Mouse (Mus musculus): ENCODE data around the gene Ube2a.

The Ube2a gene

GRCm38 (mm10) chrX:36873765-36874164 lies at the start of gene Ube2a, which contains the start of gene C330007P06Rik:
Gene Ube2a, plus strand, starts transcription at chrX:36873900.
Gene C330007P06Rik, minus strand, starts transcription at chrX:36874111.
- DNase-seq: no peak

GRCm38 (mm10) chrX:36823932-36824711 lies 49.6 kb upstream of the Ube2a start:
- no peak for DNase-seq

DNA sequence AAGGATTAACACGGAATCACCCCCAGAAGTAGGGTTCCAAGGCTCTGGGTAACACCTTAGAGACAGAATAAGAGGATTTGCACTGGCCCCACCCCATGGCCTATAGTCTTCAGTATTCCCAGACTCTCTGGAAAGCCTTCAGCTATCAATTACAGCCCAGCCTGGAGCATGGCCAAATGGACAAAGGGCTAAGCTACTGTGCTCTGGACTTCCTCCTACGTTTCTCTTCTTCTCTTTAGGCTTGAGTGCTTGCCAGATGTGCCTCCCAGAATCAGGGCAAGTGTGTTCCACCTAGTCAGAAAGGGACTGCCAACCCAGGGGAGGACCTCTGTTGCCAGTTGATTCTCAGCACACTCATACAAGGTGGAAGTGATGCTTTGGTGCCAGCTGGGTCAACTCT lies 48.7 kb upstream of the Ube2a start:
- DNase-seq: no peak

DNA sequence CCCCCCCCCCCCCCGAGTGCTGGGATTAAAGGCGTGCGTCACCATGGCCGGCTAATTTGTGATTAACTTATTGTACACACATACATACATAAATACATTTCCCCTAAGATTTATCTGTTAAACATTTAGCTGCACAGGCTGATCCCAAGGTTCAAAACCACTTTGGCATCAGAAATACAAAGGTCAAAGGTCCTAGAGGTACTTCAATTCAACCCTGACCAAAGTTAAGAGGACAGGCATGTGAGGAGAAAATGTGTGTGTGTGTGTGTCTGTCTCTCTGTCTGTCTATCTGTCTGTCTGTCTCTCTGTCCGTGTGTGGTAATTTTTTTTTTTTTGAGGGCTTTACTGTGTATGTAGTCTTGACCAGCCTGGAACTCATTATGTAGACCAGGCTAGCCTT lies 46.8 kb upstream of the Ube2a start:
- no peak for DNase-seq

DNA sequence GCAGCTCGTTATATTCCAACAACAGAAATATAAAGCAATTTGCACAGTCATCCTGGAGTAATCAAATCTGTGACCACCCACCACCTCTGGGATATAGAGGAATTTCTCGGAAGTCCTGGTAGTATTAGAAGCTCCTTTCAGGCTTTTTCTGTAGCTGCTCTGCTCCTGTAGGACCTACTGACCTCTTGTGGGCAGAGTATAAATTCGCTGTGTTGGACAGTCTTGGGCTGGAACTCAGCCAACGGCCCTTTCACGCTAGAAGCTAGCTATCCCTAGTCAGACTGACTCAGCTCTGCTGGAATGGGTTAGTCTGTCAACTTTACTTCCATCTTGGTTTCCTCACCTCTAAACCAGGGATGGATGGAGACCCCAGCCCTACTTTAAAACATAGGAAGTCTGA lies 43.4 kb upstream of the Ube2a start:
- DNase-seq: peak; percentile 64 to 78

- no peak for DNase-seq
Measured at GRCm38 (mm10) chrX:36831632-36832031, 42.1 kb upstream of the Ube2a start.

DNA sequence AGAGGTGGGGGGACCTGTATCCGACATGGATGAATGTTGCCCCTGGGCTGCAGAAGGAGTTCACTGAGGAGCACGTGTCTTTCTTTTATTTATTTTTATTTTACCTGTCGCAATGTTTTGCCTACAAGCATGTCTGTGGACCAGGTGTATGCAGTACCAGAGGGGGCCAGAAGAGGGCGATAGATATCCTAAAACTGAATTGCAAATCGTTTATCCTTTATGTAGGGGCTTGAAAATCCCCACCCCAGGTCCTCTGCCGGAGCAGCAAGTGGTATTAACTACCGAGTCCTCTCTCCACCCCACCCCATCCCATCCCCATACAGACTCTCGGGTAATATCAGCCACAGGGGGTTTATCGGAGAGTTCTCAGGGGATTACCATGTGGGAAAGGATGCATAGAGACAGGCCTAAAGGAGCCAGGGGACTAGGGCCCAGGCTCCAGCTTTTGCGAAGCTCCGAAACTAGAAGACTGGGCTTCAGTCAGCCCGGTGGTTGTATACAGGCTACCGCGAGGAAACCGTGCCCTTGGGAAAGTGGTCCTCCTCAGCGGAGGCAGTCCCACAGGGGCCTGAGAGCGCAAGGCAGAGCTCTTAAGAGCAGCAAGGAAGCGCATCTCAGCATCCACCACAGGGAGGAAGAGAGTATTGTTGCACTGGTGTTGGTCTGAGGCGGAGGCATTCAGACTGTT lies 40.2 kb upstream of the Ube2a start:
- peak; percentile 85 to 90 for DNase-seq

GRCm38 (mm10) chrX:36837069-36837676 lies 36.5 kb upstream of the Ube2a start:
- no peak for DNase-seq

- DNase-seq: peak; percentile 57 to 76
Measured at GRCm38 (mm10) chrX:36839391-36839790, 34.3 kb upstream of the Ube2a start.

- DNase-seq: no peak
Measured at GRCm38 (mm10) chrX:36841698-36842097, 32.0 kb upstream of the Ube2a start.

GRCm38 (mm10) chrX:36843346-36843990 lies 30.2 kb upstream of the Ube2a start:
- DNase-seq: peak; percentile 13 to 20

DNA sequence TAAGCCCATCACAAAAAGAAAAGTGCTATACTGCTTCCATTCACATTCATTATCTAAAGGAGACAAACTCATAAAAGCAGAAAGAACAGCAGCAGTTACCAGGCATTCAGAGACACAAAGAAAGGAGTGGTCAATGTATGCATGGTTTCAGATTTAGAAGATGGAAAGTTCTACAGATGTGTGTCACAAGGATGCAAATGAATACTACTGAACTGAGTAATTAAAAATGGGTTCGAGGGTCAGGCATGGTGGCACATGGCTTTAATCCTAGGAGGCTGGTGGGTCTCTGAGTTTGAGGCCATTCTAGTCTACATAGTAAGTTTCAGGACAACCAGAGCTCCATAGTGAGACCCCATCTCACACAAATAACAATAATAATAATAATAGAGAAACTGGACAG lies 26.5 kb upstream of the Ube2a start:
- no peak for DNase-seq

GRCm38 (mm10) chrX:36852631-36853030 lies 21.1 kb upstream of the Ube2a start:
- DNase-seq: no peak

GRCm38 (mm10) chrX:36863766-36864608 lies 9.7 kb upstream of the Ube2a start:
- peak; percentile 85 to 86 for DNase-seq

DNA sequence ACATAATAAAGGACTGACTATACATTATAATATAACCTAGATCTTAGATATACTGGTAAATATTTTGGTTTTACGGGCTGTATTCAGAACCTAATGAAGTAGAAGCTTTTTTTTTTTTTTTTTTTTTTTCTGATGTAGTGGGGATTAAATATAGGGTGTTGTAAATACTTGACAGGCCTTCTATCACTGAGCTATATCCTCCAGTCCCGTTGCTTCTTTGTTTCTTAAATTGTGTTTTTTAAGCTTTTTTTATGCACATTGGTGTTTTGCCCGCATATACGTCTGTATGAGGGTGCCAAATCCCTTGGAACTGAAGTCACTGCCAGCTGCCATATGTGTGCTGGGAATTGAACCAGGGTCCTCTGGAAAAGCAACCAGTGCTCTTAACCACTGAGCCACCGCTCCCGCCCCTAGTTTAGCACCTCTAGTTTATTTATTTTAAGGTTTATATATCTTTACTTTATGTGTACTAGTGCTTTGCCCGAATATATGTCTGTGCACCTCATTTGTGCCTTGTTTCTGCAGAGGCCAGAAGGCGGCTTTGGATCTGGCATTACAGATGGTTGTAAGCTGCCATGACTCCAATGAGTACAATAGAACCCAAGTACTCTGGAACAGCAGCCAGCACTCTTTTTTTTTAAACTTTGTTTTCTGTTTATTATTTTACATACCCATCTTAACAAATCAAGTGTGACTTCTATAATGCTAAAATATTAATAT lies 8.9 kb upstream of the Ube2a start:
- DNase-seq: peak in 1 of 2 experiments; percentile 1

DNA sequence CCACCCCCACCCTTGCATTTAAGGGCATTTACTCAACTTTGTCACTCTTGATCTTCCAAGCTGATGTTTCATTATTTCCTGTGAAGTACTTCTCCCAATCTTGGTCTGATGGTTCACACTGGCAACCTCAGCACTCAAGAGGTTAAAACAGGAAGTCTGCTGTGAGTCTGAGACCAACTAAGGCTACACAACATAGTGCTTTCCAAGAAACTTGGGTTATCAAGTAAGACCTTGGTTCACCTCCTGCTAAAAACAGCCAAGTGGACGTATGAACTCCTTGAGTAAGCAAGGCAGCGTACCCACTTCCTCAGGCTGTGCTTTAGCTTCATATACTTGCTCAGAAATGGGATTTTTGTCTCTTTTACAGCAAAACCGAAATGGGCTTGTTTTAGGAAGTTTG lies 3.3 kb upstream of the Ube2a start:
- DNase-seq: no peak

GRCm38 (mm10) chrX:36874178-36874696 lies 537 bp downstream of the Ube2a start:
- DNase-seq: peak; percentile 91 to 95

DNA sequence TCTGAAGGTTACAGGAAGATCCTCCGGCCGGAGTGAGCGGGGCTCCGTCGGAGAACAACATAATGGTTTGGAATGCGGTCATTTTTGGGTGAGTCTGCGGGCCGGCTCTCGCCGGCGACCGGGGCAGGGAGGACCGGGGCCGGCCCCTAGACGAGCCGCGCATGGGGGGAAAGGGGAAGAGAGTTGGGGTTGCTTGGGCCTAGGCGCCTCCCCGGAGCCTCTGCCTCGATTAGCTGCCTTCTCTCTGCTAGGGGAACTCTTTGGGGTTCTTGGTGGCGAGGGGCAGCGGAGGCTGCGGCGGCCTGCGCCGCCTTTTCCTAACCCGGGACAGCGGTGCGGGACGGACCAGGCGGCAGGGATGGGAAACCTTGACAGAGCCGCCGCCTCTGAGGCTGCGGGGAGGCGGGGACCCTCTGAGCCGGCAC lies 1.0 kb downstream of the Ube2a start:
- no peak for DNase-seq

- peak in 1 of 2 experiments; percentile 34 for DNase-seq
Measured at GRCm38 (mm10) chrX:36884719-36885118, 11.0 kb downstream of the Ube2a start.

- DNase-seq: peak in 1 of 2 experiments; percentile 44
Measured at GRCm38 (mm10) chrX:36898931-36899330, 25.2 kb downstream of the Ube2a start.

- DNase-seq: no peak
Measured at GRCm38 (mm10) chrX:36901655-36902054, 28.0 kb downstream of the Ube2a start.
